Mouse (Mus musculus) Patski (cell line): ENCODE data around the gene Rnf13. TPM values are rescaled to one million over a fixed set of nuclear protein-coding genes. Genes with fewer than 3 reads are reported as not detected.
"Not testable (repeated sequence)": the region's sequence is repeated elsewhere in the genome, so short reads cannot be mapped to it uniquely, and the experiment has no call there.

Experiments used
- ATAC-seq: fragments of 100-300 bp; one replicate; pipeline ENCODE4 v1.8.0; 2021
- CTCF ChIA-PET: fragments of 350-600 bp; sonication (Branson Sonifier 250); formaldehyde crosslinking; loops from one replicate; lab custom pipeline; 2022; ENCODE audit warnings: inconsistent platforms; lab: Charles Lee
- POLR2A ChIA-PET: fragments of 350-600 bp; sonication (Branson Sonifier 250); formaldehyde crosslinking; loops from one replicate; lab custom pipeline; 2022; ENCODE audit warnings: antibody characterized with exemption, inconsistent platforms; lab: Charles Lee
- DNase-seq: peaks from one replicate; pipeline ENCODE4 v3.0.0-alpha.2; 2011; ENCODE audit warnings: low read depth, low spot score
- H3K27me3 ChIP-seq: fragments of 371-371 bp; one replicate; pipeline ENCODE4 v1.5.1; 2021
- CTCF ChIP-seq: fragments of 100-300 bp; IDR thresholded peaks from one replicate; pipeline ENCODE4 v1.5.1; 2021
- in situ Hi-C: fragments of 300-500 bp; cut with MboI; formaldehyde crosslinking; loops from 3 replicates; pipeline ENCODE4 v1.11.1; 2018; ENCODE audit warnings: low pct_unique_long_range_greater_than_20kb, mixed read lengths
- polyA plus RNA-seq: library from polyadenylated mRNA; unstranded; gene quantifications from one replicate; pipeline ENCODE4 v1.2.3, GENCODE M21; 2021

Rnf13 gene
- polyA plus RNA-seq, 1 experiment from 2014 or later: 134 TPM

- DNase-seq: no peak
- ChIA-PET CTCF (no interaction called here), POLR2A (no interaction called here)
- no peak for TF ChIP-seq CTCF
- H3K27me3 ChIP-seq: no peaks in the 10 kb centered on the region
- in situ Hi-C loops: no loop called here
- ATAC-seq: no peak
These were observed 12.9 kb downstream of the Rnf13 start for GRCm38 (mm10) chr3:57748576-57749267.

- no peak for DNase-seq
- ATAC-seq: no peak
- H3K27me3 ChIP-seq: no peaks in the 10 kb centered on the region
- POLR2A ChIA-PET: interaction anchor here (0.5 kb wide), 1 partner anchor 39 kb away, joined by 3 read pairs; no protein-coding TSS in a partner anchor
- TF ChIP-seq CTCF: no peak
- CTCF ChIA-PET: interaction anchor here (1.2 to 2.5 kb wide), 3 partner anchors 9 to 32 kb away, joined by 3 to 8 read pairs (median 6); no protein-coding TSS in a partner anchor
- in situ Hi-C loops: no loop called here
These were observed 41.1 kb downstream of the Rnf13 start for GRCm38 (mm10) chr3:57776915-57777314.

- in situ Hi-C loops: no loop called here
- no peak for TF ChIP-seq CTCF
- ChIA-PET CTCF (interaction anchor here (1.3 to 2.1 kb wide), 3 partner anchors 10 to 28 kb away, joined by 4 to 8 read pairs (median 4); no protein-coding TSS in a partner anchor), POLR2A (interaction anchor here (0.6 kb wide), 1 partner anchor 17 kb away, joined by 3 read pairs; no protein-coding TSS in a partner anchor)
- DNase-seq (no peak), ATAC-seq (no peak)
- no peaks in the 10 kb centered on the region for H3K27me3 ChIP-seq
These were observed 52.6 kb downstream of the Rnf13 start for GRCm38 (mm10) chr3:57788472-57788871.

GRCm38 (mm10) chr3:57789005-57789962 lies 53.4 kb downstream of the Rnf13 start:
- ChIA-PET CTCF (interaction anchor here (1.2 to 2.1 kb wide), 5 partner anchors 9 to 42 kb away, joined by 3 to 8 read pairs (median 4); no protein-coding TSS in a partner anchor), POLR2A (no interaction called here)
- no peak for ATAC-seq
- DNase-seq: no peak
- H3K27me3 ChIP-seq: no peaks in the 10 kb centered on the region
- TF ChIP-seq CTCF: no peak
- in situ Hi-C loops: no loop called here

- in situ Hi-C loops: no loop called here
- ATAC-seq: no peak
- CTCF ChIA-PET: interaction anchor here (0.7 to 1.8 kb wide), 5 partner anchors 8 to 33 kb away, joined by 3 to 6 read pairs (median 3); no protein-coding TSS in a partner anchor
These were observed 55.2 kb downstream of the Rnf13 start for GRCm38 (mm10) chr3:57791104-57791503.

GRCm38 (mm10) chr3:57795071-57795470 lies 59.2 kb downstream of the Rnf13 start:
- in situ Hi-C loops, CTCF ChIA-PET, H3K27me3 ChIP-seq, DNase-seq, ATAC-seq: not testable (repeated sequence)
- POLR2A ChIA-PET: interaction anchor here (0.6 kb wide), 1 partner anchor 15 kb away, joined by 3 read pairs; no protein-coding TSS in a partner anchor

More at GRCm38 (mm10) chr3:57791104-57791503, 55.2 kb downstream of the Rnf13 start:
- POLR2A ChIA-PET: no interaction called here
- H3K27me3 ChIP-seq: no peaks in the 10 kb centered on the region
- DNase-seq: no peak
- TF ChIP-seq CTCF: no peak

- no peaks in the 10 kb centered on the region for H3K27me3 ChIP-seq
- CTCF ChIA-PET: interaction anchor here (0.8 to 2.0 kb wide), 7 partner anchors 12 to 308 kb away, joined by 3 to 35 read pairs (median 7); no protein-coding TSS in a partner anchor
- POLR2A ChIA-PET: interaction anchor here (0.9 to 1.1 kb wide), 2 partner anchors 12 to 316 kb away, joined by 3 read pairs; no protein-coding TSS in a partner anchor
- in situ Hi-C loops: no loop called here
- peak; percentile 68 for TF ChIP-seq CTCF
- DNase-seq (no peak), ATAC-seq (peak; percentile 39)
These were observed 79.6 kb downstream of the Rnf13 start for GRCm38 (mm10) chr3:57815447-57815846.

GRCm38 (mm10) chr3:57825866-57826265 lies 90.0 kb downstream of the Rnf13 start:
- in situ Hi-C loops: loop anchor here (10.0 kb wide), 1 partner anchor 361 kb away; no protein-coding TSS in a partner anchor
- ChIA-PET CTCF (interaction anchor here (1.0 kb wide), 2 partner anchors 16 to 163 kb away, joined by 3 to 4 read pairs; no protein-coding TSS in a partner anchor), POLR2A (interaction anchor here (0.7 kb wide), 1 partner anchor 90 kb away, joined by 3 read pairs; no protein-coding TSS in a partner anchor)
- ATAC-seq (no peak), DNase-seq (no peak)
- TF ChIP-seq CTCF: no peak
- H3K27me3 ChIP-seq: no peaks in the 10 kb centered on the region

GRCm38 (mm10) chr3:57833585-57833984 lies 97.7 kb downstream of the Rnf13 start:
- no peak for TF ChIP-seq CTCF
- DNase-seq (no peak), ATAC-seq (no peak)
- ChIA-PET CTCF (interaction anchor here (1.6 kb wide), 1 partner anchor 289 kb away, joined by 3 read pairs; no protein-coding TSS in a partner anchor), POLR2A (interaction anchor here (1.2 kb wide), 1 partner anchor 13 kb away, joined by 4 read pairs; no protein-coding TSS in a partner anchor)
- in situ Hi-C loops: no loop called here
- no peaks in the 10 kb centered on the region for H3K27me3 ChIP-seq
